Mouse (Mus musculus) lung, postnatal 0 days (tissue): Measurements from ENCODE around the gene Psmd9.

ENCODE experiments used
- CTCF ChIP-seq: IDR thresholded peaks from 2 replicates; pipeline ENCODE4 v1.5.1; 2016; ENCODE audit warnings: antibody characterized with exemption, mild to moderate bottlenecking
- EP300 ChIP-seq: IDR thresholded peaks from 2 replicates; pipeline ENCODE4 v1.6.1; 2016; ENCODE audit warnings: antibody characterized with exemption, mild to moderate bottlenecking, control low read depth

DNA sequence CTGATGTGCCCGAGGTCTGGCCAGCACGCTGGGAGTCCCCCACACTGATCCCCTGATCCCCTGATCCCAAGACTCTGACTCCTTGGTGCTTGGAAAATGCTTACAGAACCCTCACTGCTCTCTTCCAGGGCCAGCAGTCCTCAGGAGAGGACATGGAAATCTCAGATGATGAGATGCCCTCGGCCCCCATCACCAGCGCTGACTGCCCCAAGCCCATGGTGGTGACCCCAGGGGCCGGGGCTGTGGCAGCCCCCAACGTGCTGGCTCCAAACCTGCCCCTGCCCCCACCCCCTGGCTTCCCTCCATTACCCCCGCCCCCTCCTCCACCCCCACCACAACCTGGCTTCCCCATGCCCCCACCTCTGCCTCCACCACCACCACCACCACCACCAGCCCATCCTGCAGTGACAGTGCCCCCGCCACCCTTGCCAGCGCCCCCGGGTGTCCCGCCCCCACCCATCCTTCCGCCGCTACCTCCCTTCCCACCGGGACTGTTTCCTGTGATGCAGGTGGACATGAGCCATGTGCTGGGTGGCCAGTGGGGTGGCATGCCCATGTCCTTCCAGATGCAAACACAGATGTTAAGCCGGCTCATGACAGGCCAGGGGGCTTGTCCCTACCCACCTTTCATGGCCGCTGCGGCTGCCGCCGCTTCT is 17.4 kb upstream of the Psmd9 start:
- TF ChIP-seq CTCF: no peak
- TF ChIP-seq EP300: no peak
